Mouse (Mus musculus) naive thymus-derived CD4-positive, alpha-beta T cell, adult 2 months (primary cell): Measurements from ENCODE around the gene Patz1.

Experiments used
- DNase-seq: peaks from one replicate; pipeline ENCODE4 v3.0.0-alpha.2; 2011; ENCODE audit warnings: low read depth

Patz1 gene

GRCm38 (mm10) chr11:3292711-3293249, 4.1 kb downstream of the Patz1 start:
- DNase-seq = no peak

GRCm38 (mm10) chr11:3293361-3293760, 4.7 kb downstream of the Patz1 start:
- no peak for DNase-seq

GRCm38 (mm10) chr11:3294641-3295040, 6.0 kb downstream of the Patz1 start:
- DNase-seq = no peak

- no peak for DNase-seq
These were observed 7.4 kb downstream of the Patz1 start for GRCm38 (mm10) chr11:3296056-3296455.

- DNase-seq = peak; percentile 34
These were observed 9.5 kb downstream of the Patz1 start for GRCm38 (mm10) chr11:3297871-3298812.

GRCm38 (mm10) chr11:3298813-3299185, 10.1 kb downstream of the Patz1 start:
- no peak for DNase-seq

- DNase-seq = no peak
These were observed 12.4 kb downstream of the Patz1 start for GRCm38 (mm10) chr11:3301075-3301474.

- DNase-seq = no peak
These were observed 13.7 kb downstream of the Patz1 start for GRCm38 (mm10) chr11:3302385-3302784.

- DNase-seq = no peak
These were observed 14.1 kb downstream of the Patz1 start for GRCm38 (mm10) chr11:3302792-3303191.

GRCm38 (mm10) chr11:3305821-3306220, 17.1 kb downstream of the Patz1 start:
- no peak for DNase-seq

- no peak for DNase-seq
These were observed 19.2 kb downstream of the Patz1 start for GRCm38 (mm10) chr11:3307875-3308274.

- peak; percentile 70 for DNase-seq
These were observed 21.2 kb downstream of the Patz1 start for GRCm38 (mm10) chr11:3309884-3310283.

- peak; percentile 40 for DNase-seq
These were observed 22.3 kb downstream of the Patz1 start for GRCm38 (mm10) chr11:3310789-3311585.

- no peak for DNase-seq
These were observed 23.1 kb downstream of the Patz1 start for GRCm38 (mm10) chr11:3311586-3312347.

GRCm38 (mm10) chr11:3313294-3313693, 24.6 kb downstream of the Patz1 start:
- peak; percentile 69 for DNase-seq

GRCm38 (mm10) chr11:3314148-3314547, 25.5 kb downstream of the Patz1 start:
- DNase-seq = peak; percentile 60

- DNase-seq = no peak
These were observed 29.6 kb downstream of the Patz1 start for GRCm38 (mm10) chr11:3318286-3318685.

- peak; percentile 86 for DNase-seq
These were observed 39.6 kb downstream of the Patz1 start for GRCm38 (mm10) chr11:3328271-3328670.

GRCm38 (mm10) chr11:3328806-3329775, 40.4 kb downstream of the Patz1 start:
- DNase-seq = peak; percentile 46

GRCm38 (mm10) chr11:3329891-3330451, 41.3 kb downstream of the Patz1 start, which contains the start of gene Pik3ip1:
Gene Pik3ip1, plus strand, starts transcription at chr11:3330401.
- DNase-seq = no peak
